Mouse (Mus musculus) CH12.LX (cell line): ENCODE measurements around the gene Ccnk.

ENCODE experiments used
- CTCF ChIP-seq, 2 experiments: IDR thresholded peaks in 1 of 2; conservative IDR thresholded peaks in 1 of 2; 2 replicates each; pipeline ENCODE4 v1.5.1; 2011 to 2012; ENCODE audit warnings: low read depth in 2 of 2, low read length in 2 of 2, improper control_type of control experiment in 1 of 2, inconsistent platforms in 1 of 2, mild to moderate bottlenecking in 1 of 2, moderate library complexity in 1 of 2
- ELF1 ChIP-seq: IDR thresholded peaks from 2 replicates; pipeline ENCODE4 v1.6.1; 2014; ENCODE audit warnings: low read depth, mild to moderate bottlenecking, inconsistent platforms, low read length, improper control_type of control experiment
- ETS1 ChIP-seq: conservative IDR thresholded peaks from 2 replicates; pipeline ENCODE4 v1.6.1; 2012; ENCODE audit warnings: low read depth, mild to moderate bottlenecking, inconsistent platforms, low read length, improper control_type of control experiment, moderate library complexity
- NELFE ChIP-seq: IDR thresholded peaks from 2 replicates; pipeline ENCODE4 v1.6.1; 2011; ENCODE audit warnings: low read depth, low read length, improper control_type of control experiment
- POLR2A ChIP-seq: IDR thresholded peaks from 2 replicates; pipeline ENCODE4 v1.6.1; 2011; ENCODE audit warnings: low read depth, mild to moderate bottlenecking, improper control_type of control experiment, low read length
- TCF12 ChIP-seq: IDR thresholded peaks from 2 replicates; pipeline ENCODE4 v1.6.1; 2014; ENCODE audit warnings: low read depth, mild to moderate bottlenecking, inconsistent platforms, low read length, improper control_type of control experiment
- USF2 ChIP-seq: conservative IDR thresholded peaks from 2 replicates; pipeline ENCODE4 v1.6.1; 2011; ENCODE audit warnings: low read depth, low read length, improper control_type of control experiment

- no peak for TF ChIP-seq CTCF (conservative IDR thresholded peaks at IDR 0.05 in 1 of 2, IDR thresholded peaks at IDR 0.05 in 1 of 2; ENCODE audit: low read depth in 2 of 2, low read length in 2 of 2)
- TF ChIP-seq USF2 = no peak
- TF ChIP-seq POLR2A = no peak
- no peak for TF ChIP-seq ELF1
- TF ChIP-seq ETS1 = peak; percentile 24; the same call in 1 of the 2 replicates
- no peak for TF ChIP-seq NELFE
- TF ChIP-seq TCF12 = no peak
Observed at GRCm38 (mm10) chr12:108176366-108176765, 3.0 kb upstream of the Ccnk start.
